Mouse (Mus musculus) A20 (cell line): ENCODE measurements around the gene Gm11172.
A peak's percentile ranks its signal among the peaks of the same experiment; 100 is the strongest.
"Not testable (repeated sequence)": the region's sequence is repeated elsewhere in the genome, so short reads cannot be mapped to it uniquely, and the experiment has no call there.

Experiments used
- DNase-seq: peaks from one replicate; pipeline ENCODE4 v3.0.0-alpha.2; 2011; ENCODE audit warnings: low read depth, low spot score

Gene Gm11172

DNA sequence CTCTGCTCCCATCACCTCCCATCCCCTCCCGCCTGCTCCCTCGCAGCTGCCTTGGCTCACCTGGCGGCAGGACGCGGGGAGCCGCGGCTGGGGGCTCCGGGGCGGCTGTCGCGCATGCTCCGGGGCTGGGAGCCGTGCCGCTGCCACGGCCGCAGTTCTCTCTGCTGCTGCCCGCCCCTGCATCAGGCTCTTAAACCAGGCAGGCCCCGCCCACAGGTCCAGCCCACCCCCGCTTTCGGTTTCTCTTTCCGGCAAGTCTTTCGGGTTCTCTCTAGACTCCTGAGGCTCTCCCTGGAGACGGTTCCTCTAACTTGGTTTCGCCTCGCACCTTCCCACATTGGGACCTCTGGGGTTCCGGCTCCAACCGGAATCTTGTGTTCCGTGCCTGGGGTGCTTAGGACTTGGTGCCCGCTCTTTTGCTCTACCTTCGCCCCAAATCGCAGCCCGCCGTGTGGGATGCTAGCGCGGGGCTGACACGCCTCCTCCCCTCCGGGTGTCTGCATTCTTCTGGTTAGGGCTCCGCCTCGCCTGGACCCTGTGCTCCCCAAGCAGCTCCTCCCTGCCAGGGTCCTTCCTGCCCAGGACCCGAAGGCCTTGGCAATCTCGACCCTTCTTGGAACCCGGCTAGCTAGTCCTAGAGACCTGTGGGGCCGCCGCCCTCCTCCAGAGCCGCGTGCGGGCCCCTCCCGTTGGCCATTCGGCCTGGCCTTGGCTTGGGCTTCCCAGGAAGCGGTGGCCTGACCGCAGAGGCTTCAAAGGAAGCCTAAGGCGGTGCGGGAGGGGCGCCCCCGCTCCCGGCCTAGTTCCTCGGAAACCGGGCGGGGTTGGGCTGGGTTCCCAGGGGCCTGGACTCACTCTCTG lies 27.1 kb upstream of the Gm11172 start, which contains the start of gene Socs1:
TSS of gene Socs1 (minus strand) at position 166 of the 861 bp plus-strand sequence.
- peak; percentile 99 for DNase-seq

- DNase-seq = peak; percentile 92
Observed at GRCm38 (mm10) chr16:10786288-10786687, 26.4 kb upstream of the Gm11172 start.

DNA sequence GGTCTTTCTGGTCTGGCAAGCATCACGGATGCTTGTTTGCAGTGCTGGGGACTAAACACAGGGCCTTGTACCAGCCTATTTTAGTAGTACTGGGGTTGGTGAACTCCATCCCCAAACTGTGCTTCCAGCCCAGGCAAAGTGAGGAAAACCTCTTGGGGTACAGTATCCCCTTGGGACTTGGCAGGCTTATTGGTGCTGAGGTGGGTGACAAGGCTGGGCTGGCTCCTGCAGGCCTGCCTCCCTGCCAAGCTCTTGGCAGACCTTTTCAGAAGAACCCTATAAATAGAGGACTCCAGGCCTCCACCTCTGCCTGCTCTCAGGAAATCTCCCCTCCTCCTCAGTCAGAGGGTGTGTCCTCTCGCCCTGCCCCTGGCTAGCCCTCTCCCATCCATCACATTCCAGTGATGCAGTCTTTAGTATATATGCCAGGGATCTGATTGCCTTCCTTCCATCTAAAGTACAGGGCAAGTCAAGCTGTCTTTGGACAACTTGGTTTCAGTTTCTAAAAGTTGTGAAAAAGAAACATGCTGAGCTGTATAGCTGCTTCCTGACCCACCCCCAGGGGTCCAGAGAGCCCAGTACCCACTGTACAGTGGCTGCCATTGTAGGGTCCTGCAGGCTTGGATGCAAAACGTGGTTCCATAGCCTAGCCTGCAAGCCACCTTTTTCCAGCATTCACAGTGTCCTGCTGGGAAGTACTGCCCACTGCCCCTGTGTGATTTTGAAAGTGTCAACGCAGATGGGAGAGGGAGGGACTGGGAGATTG lies 25.8 kb upstream of the Gm11172 start:
- no peak for DNase-seq

- DNase-seq = no peak
Observed at GRCm38 (mm10) chr16:10787548-10788058, 25.1 kb upstream of the Gm11172 start.

- DNase-seq = no peak
Observed at GRCm38 (mm10) chr16:10788271-10788670, 24.4 kb upstream of the Gm11172 start, which contains the start of gene Tnp2. Tnp2 (minus strand) TSS chr16:10788660.

DNA sequence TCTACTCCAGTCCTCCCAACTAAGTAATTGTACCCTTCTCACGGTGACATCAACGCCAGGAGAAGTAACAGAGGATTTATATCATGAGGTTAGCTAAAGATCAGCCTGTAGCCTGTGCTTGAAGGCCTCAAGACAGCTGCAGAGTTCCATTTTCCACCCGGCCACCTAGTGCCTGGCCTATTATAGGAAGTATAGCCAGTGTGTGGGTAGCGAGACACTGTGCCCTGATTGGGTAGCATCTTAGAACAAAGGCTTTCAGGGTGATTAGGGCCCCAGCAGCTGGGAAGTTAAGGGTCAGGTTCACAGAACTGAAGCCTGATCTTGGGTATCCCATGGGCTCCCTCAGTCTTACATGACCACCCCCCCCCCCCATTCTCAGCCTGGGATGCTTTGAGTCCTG lies 23.8 kb upstream of the Gm11172 start:
- no peak for DNase-seq

GRCm38 (mm10) chr16:10790702-10791101 lies 22.0 kb upstream of the Gm11172 start, which contains the start of gene Prm3:
Prm3 (minus strand) TSS chr16:10790914.
- no peak for DNase-seq

- DNase-seq = no peak
Observed at GRCm38 (mm10) chr16:10796034-10796433, 16.7 kb upstream of the Gm11172 start, which contains the start of gene Prm2. Prm2 (minus strand) TSS chr16:10796134.

DNA sequence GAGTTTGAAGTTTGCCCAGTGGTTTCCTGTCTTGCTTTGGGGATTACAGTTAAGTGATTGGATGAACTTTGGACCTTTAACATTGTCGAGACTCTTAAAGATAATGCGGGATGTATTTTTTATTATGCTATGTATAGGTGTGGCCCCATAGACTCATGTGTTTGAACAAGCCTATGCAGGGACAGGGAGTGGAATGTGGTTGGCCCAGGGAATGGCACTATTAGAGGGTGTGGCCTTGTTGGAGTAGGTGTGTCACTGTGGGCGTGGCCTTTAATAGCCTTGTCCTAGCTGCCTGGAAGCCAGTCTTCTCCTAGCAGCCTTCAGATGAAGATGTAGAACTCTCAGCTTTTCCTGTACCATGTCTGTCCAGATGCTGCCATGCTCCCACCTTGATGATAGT lies 10.3 kb upstream of the Gm11172 start:
- not testable (repeated sequence) for DNase-seq

DNA sequence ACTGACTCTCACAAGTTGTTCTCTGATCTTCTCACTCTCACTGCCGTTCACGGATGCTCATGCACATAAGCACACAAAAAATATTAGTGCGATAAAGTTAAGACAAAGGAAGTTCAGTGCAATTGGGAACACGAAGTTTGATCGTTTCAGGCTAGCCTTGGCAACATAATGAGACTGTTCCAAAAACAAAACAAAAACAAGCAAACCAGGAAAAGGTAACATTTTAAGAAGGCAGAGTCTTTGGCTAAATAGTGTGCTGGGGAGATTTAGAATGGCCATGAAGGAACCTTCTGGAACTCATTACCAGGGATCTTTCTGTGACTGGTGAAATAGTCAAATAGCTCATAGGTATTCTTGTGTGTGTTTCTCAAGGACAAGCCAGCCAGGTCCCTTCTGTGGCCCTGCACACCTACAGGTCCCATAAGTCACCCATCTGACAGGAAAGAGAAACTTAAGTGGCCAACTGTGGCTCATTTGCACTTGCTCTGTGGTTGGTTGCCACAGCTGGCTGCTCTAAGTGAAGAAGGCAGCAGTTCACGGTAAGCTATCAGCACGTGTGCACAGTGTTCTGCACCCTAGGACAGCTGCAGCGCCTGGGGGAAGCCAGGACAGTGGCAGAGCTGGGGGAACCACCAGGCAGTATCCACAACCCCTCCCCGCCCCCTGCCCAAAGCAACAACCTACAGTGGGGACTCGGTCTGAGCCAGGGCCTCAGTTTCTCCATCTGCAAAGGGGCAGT lies 6.8 kb upstream of the Gm11172 start, which contains the start of gene Prm1:
TSS of gene Prm1 (minus strand) at position 51 of the 739 bp plus-strand sequence.
- DNase-seq = peak; percentile 88

- no peak for DNase-seq
Observed at GRCm38 (mm10) chr16:10810376-10810775, 2.3 kb upstream of the Gm11172 start.

GRCm38 (mm10) chr16:10813726-10814125 lies 1.0 kb downstream of the Gm11172 start:
- DNase-seq = no peak

DNA sequence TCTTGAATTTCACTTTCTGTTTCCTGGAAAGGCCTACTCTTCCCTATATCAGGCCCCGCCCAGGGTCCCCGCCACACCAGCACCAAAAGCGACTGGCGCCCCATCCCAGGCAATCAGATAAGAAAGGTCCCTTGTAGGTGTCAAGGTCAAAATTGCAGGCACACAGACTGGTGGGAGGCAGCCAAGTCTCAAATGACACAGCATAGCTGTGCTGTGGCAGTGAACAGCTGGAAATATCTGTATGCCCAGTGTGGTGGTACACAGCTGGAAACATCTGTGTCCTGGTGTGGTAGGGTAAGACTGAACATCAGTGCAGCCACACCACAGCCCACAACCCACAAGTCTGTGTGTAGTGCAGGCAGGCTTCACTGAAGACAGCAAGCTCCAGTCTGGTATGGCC lies 2.1 kb downstream of the Gm11172 start:
- no peak for DNase-seq

DNA sequence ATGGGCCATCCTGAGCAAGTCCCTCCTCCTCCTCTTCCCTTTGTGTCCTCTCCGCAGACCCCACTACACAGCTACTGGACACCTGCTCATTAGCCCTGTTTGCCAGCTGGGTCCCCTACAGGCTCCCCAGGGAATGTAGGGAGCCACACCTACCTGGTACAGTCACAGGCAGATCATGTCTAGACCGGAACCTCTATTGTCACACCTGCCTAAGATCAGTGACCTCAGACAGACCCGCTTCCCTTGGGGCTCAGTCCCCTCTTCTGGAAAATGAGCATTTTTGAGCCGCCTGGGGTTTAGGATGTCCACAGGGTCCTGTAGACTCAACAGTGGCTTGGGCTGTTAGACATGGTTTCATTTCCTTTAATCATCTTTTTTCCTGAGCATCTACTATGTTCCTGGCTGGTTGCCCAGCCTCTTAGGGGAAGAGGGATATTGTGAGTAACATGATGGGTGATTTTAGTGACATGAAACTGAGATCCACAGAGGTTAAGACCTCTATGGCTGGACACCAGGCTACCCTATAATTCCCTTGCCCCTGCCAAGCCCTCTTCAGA lies 5.9 kb downstream of the Gm11172 start:
- peak; percentile 30 for DNase-seq

- DNase-seq = no peak
Observed at GRCm38 (mm10) chr16:10819966-10820365, 7.3 kb downstream of the Gm11172 start.

DNA sequence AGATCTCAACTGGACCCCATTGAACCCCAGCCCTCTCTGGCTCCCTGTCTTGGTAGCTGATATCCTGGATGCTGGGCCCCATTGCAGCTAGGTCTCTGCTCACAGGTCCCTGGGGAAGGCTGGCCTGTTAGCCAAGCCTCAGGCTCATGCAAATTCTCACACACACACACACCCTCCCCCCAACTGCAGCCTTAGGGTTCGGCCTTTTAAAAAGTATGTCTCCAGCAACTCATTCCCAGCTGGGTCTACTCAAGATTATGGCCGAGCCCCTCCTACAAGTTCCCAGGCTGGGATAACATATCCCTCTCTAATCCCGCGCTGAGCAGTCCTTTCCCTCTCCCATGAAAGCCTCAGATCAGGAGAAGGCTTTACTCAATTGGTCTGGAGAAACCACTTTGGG lies 8.7 kb downstream of the Gm11172 start:
- DNase-seq = peak; percentile 51

DNA sequence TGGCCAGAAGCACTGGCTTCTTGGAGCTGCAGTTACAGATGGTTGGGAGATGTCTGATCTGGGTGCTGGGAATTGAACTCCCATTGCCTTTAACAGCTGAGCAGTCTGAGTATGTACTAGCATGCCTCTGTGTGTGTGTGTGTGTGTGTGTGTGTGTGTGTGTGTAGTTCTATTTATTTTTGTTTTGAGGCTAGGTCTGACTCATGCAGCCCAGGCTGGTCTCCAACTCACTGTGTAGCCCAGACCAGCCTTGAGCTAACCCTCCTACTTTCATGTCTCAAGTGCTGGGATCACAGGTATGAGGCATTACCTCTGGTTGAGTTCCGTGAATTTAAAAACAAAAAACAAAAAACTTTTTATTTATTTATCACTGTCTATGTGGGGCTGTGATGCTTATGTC lies 11.8 kb downstream of the Gm11172 start:
- DNase-seq = no peak

DNA sequence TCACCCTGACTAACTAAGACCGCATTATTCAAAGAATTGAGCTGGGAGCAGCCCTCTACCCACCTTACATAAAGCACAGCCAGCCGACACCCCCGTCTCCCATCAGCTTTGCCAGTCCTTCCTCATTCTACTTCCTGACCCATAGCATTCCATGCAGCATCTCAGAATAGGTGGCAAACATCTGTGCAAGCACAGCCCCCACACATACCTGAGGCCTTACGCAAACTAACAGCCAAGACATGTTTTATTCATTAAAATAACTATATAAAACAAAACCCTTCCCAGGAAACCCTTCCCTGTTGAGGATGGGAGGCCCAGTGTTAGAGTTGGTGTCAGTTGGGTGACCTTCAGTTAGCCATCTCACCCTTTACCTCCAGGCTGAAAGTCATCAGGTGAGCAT lies 13.1 kb downstream of the Gm11172 start:
- DNase-seq = no peak

GRCm38 (mm10) chr16:10827269-10827668 lies 14.6 kb downstream of the Gm11172 start:
- no peak for DNase-seq

GRCm38 (mm10) chr16:10827766-10828460 lies 15.2 kb downstream of the Gm11172 start:
- no peak for DNase-seq

- no peak for DNase-seq
Observed at GRCm38 (mm10) chr16:10828461-10828805, 15.7 kb downstream of the Gm11172 start.
